Mouse (Mus musculus) heart, postnatal 0 days (tissue): ENCODE measurements at regions not wholly inside any gene's neighbourhood (a gene's known extent, or its start where the extent isn't known, plus 50 kb on each side); places are given as distances from the start of the nearest gene placed in this dataset.

Experiments
- CTCF ChIP-seq: IDR thresholded peaks from 2 replicates; pipeline ENCODE4 v1.5.1; 2016; ENCODE audit warnings: antibody characterized with exemption, control low read depth, low read depth
- EP300 ChIP-seq: IDR thresholded peaks from 2 replicates; pipeline ENCODE4 v1.6.1; 2016; ENCODE audit warnings: antibody characterized with exemption, low read depth

DNA sequence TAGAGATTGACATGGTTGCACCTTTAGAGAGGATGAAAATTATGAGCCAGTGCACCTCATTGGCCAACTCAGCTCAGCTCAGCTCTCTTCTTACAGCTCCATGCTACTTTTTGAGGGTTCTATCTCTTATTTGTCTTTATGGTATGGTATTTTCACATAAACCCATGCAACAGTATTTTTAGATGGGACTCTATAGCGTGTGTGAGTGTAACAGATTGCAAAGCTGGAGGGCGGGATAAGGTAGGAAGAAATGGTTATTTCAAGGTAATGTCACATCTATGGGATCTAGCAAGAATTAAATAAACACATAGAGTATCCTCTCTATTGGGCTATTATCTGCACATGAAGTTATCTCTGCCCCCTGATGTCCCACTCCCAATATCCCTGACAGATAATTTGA lies 269.8 kb upstream of the 4930583I09Rik start:
- TF ChIP-seq EP300 (no peak), CTCF (no peak)
